Comparison of ENCODE assay signal across 14 mouse cellular contexts in the genomic region with DNA sequence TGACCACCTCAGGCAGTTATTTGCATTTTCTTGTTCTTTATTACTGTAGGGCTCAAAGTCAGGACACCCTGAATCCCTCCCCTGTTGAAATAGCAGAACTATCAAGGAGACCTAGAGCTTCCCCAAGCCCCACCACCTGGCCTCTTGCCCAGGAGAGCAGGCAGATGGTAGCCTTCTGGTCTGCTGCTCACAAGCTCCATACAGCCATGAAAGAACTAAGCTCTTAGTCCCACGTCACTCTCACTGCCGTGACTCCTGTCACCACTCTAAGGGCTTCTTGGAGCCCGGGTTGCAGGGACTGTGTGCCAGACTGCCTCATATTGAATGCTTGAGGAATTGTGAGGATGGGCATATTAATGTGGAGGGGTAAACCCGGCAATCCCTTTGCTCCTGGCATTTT.
DNase-seq lines count a peak whose midpoint lies in the region; ATAC-seq and TF ChIP-seq lines count a peak whose summit lies in the region.
"Had no signal": no experiment of that assay in that cellular context is flagged by ENCODE, and none has a peak within 500 bp of the region (broad histone marks: within the 10 kb centered on the region; RNA-seq: fewer than 3 reads in every experiment).

No protein-coding gene starts in this region.

- intact Hi-C loops in heart, postnatal 25 days (cut with DNase I): no loop called here

- H3K4me2 ChIP-seq in heart, embryonic 14.5 days (ENCODE audit: low read length): peak overlapping the region; percentile 57
- no peak overlapping the region for H3K4me2 ChIP-seq in stomach, postnatal 0 days (replicated peaks; ENCODE audit: low read depth)
- H3K4me2 ChIP-seq: liver, embryonic 13.5 days; midbrain, embryonic 13.5 days had no signal

- H3K9me3 ChIP-seq in heart, embryonic 14.5 days (ENCODE audit: control insufficient read depth, low read length): no peaks in the 10 kb centered on the region
- no peaks in the 10 kb centered on the region for H3K9me3 ChIP-seq in stomach, postnatal 0 days (ENCODE audit: control insufficient read depth, low read length)
- H3K9me3 ChIP-seq: liver, embryonic 13.5 days; midbrain, embryonic 13.5 days had no signal

- H3K4me3 ChIP-seq in heart, embryonic 14.5 days (ENCODE audit: control insufficient read depth in 1 of 2, insufficient read depth in 1 of 2, low read depth in 1 of 2, low read length in 2 of 2): no peak overlapping the region
- no peak overlapping the region for H3K4me3 ChIP-seq in cerebellum, adult 2 months (replicated peaks; ENCODE audit: insufficient read depth, low read depth, low read length)
- no peak overlapping the region for H3K4me3 ChIP-seq in stomach, postnatal 0 days (ENCODE audit: low read depth, low read length)
- H3K4me3 ChIP-seq: liver, embryonic 13.5 days; midbrain, embryonic 13.5 days had no signal

- ATAC-seq in heart, embryonic 14.5 days (ENCODE audit: insufficient number of reproducible peaks, insufficient read depth, low FRiP score, low read depth): peak; percentile 48; the same call in 1 of the 2 replicates
- peak; percentile 38 to 69 for ATAC-seq in hematopoietic stem cell, adult 5-6 weeks (replicated peaks in 1 of 2; ENCODE audit: insufficient read depth in 1 of 2, low FRiP score in 2 of 2, low TSS enrichment in 1 of 2, low read depth in 1 of 2, poor library complexity in 2 of 2, severe bottlenecking in 2 of 2)
- no peak for ATAC-seq in stomach, postnatal 0 days (ENCODE audit: low FRiP score, low TSS enrichment)
- ATAC-seq: inflammation-experienced regulatory T-cells, adult 6 months; midbrain, embryonic 13.5 days; Patski had no signal

- peaks cover 68 to 88% of the 10 kb centered on the region in 2 experiments for H3K4me1 ChIP-seq in heart, embryonic 14.5 days (ENCODE audit: control insufficient read depth in 2 of 2, insufficient read depth in 2 of 2, low read length in 2 of 2)
- H3K4me1 ChIP-seq in cerebellum, adult 2 months (ENCODE audit: control insufficient read depth, insufficient read depth, low read length): peaks cover 22% of the 10 kb centered on the region
- H3K4me1 ChIP-seq in stomach, postnatal 0 days (replicated peaks; ENCODE audit: control insufficient read depth, insufficient read depth): peaks cover 2% of the 10 kb centered on the region; the same call in 1 of the 2 replicates
- H3K4me1 ChIP-seq: liver, embryonic 13.5 days had no signal

- TF ChIP-seq POLR2A in cerebellum, adult 2 months (IDR thresholded peaks at IDR 0.05; ENCODE audit: borderline replicate concordance, insufficient read depth, low read length): no peak

- peak overlapping the region; percentile 94 to 95 for H3K27ac ChIP-seq in heart, embryonic 14.5 days (replicated peaks in 1 of 2; ENCODE audit: control insufficient read depth in 1 of 2, insufficient read depth in 1 of 2, low read depth in 2 of 2, low read length in 2 of 2)
- no peak overlapping the region for H3K27ac ChIP-seq in cerebellum, adult 2 months (ENCODE audit: insufficient read depth, low read length)
- no peak overlapping the region for H3K27ac ChIP-seq in stomach, postnatal 0 days (replicated peaks)
- H3K27ac ChIP-seq: liver, embryonic 13.5 days; midbrain, embryonic 13.5 days had no signal

- no peak for TF ChIP-seq CTCF in cerebellum, adult 2 months (IDR thresholded peaks at IDR 0.05; ENCODE audit: borderline replicate concordance, insufficient read depth, low read depth, low read length)
- TF ChIP-seq CTCF in stomach, postnatal 0 days (IDR thresholded peaks at IDR 0.05; ENCODE audit: low read depth): no peak

- no peaks in the 10 kb centered on the region for H3K27me3 ChIP-seq in heart, embryonic 14.5 days (ENCODE audit: control insufficient read depth, insufficient read depth, low read length)
- no peaks in the 10 kb centered on the region for H3K27me3 ChIP-seq in cerebellum, adult 2 months (ENCODE audit: control insufficient read depth, insufficient read depth, low read length)
- no peaks in the 10 kb centered on the region for H3K27me3 ChIP-seq in stomach, postnatal 0 days (ENCODE audit: control insufficient read depth, insufficient read depth, low read length)
- H3K27me3 ChIP-seq: liver, embryonic 13.5 days; midbrain, embryonic 13.5 days had no signal

- TF ChIP-seq EP300 in stomach, postnatal 0 days (optimal IDR thresholded peaks at IDR 0.05): no peak

- peak overlapping the region; percentile 65 for H3K9ac ChIP-seq in heart, embryonic 14.5 days (ENCODE audit: low read length)
- no peak overlapping the region for H3K9ac ChIP-seq in stomach, postnatal 0 days (ENCODE audit: low read length)
- H3K9ac ChIP-seq: liver, embryonic 13.5 days; midbrain, embryonic 13.5 days had no signal

- no peaks in the 10 kb centered on the region for H3K36me3 ChIP-seq in heart, embryonic 14.5 days (ENCODE audit: control insufficient read depth, insufficient read depth, low read length)
- H3K36me3 ChIP-seq in stomach, postnatal 0 days (ENCODE audit: control insufficient read depth, insufficient read depth, low read length): no peaks in the 10 kb centered on the region
- H3K36me3 ChIP-seq: liver, embryonic 13.5 days; midbrain, embryonic 13.5 days had no signal

- 30% methylated on average over 4 of the region's 4 CpGs for WGBS in heart, embryonic 14.5 days
- 7% methylated on average over 4 of the region's 4 CpGs for WGBS in cerebellum, adult 2 months
- 74% methylated on average over 4 of the region's 4 CpGs for WGBS in stomach, postnatal 0 days

- DNase-seq in heart, postnatal 25 days (ENCODE audit: low spot score): no peak
- DNase-seq in retina, postnatal 1 day: peak; percentile 64
- no peak for DNase-seq in retina, embryonic 14.5 days (ENCODE audit: low spot score)
- peak; percentile 67 to 77 for DNase-seq in cerebellum, adult 2 months
- no peak for DNase-seq in stomach, postnatal 0 days (ENCODE audit: low spot score)
- DNase-seq in spleen, postnatal 10 days (ENCODE audit: low spot score in 2 of 2): no peak
- DNase-seq: liver, embryonic 13.5 days; lung, postnatal 14 days; thymus, adult 18-20 months had no signal

Comparison
In these comparisons a context has a peak if more than half of its experiments do, and no peak if none do; other contexts are left out.
1. DNase-seq: peak in retina, postnatal 1 day (single experiment) and cerebellum, adult 2 months (2 of 2); none in heart, postnatal 25 days (single experiment), retina, embryonic 14.5 days (single experiment), stomach, postnatal 0 days (single experiment) and spleen, postnatal 10 days (0 of 2).
2. H3K27ac ChIP-seq: peak in heart, embryonic 14.5 days (2 of 2); none in cerebellum, adult 2 months (single experiment) and stomach, postnatal 0 days (single experiment).